Comparison of ENCODE assay signal across 16 mouse cellular contexts in the genomic region with DNA sequence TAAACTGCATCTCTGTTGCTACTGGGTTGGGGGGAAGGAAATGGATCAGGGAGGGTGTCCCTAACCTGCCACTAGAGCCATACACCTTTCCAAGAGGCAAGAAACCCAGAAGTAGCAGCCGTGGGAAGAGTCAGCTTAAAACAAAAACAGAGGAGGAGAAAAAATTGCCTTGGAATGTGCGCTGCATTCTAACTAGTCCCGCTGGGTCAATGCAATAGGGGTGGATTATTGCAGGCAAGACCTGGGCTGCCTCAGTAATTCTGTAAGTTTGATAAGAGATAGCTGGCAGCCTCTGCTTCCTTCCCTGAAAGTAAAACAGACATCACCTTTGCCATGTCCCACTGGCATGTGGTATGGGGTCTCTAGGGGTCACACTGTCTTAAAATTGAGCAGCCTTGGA. TPM values are rescaled to one million over a fixed set of nuclear protein-coding genes. Genes with fewer than 3 reads are reported as not detected.
DNase-seq lines count a peak whose midpoint lies in the region; ATAC-seq lines count a peak whose summit lies in the region.
"Had no signal": no experiment of that assay in that cellular context is flagged by ENCODE, and none has a peak within 500 bp of the region (broad histone marks: within the 10 kb centered on the region; RNA-seq: fewer than 3 reads in every experiment).

No protein-coding gene starts in this region.

- H3K36me3 ChIP-seq in midbrain, embryonic 11.5 days (ENCODE audit: control insufficient read depth, insufficient read depth, low read length), result no peaks in the 10 kb centered on the region
- no peaks in the 10 kb centered on the region for H3K36me3 ChIP-seq in midbrain, embryonic 10.5 days
- no peaks in the 10 kb centered on the region for H3K36me3 ChIP-seq in forebrain, embryonic 16.5 days (ENCODE audit: control insufficient read depth, insufficient read depth)
- H3K36me3 ChIP-seq in midbrain, embryonic 14.5 days (ENCODE audit: control insufficient read depth, insufficient read depth, low read length), result no peaks in the 10 kb centered on the region
- no peaks in the 10 kb centered on the region for H3K36me3 ChIP-seq in heart, embryonic 11.5 days (ENCODE audit: control insufficient read depth, insufficient read depth, low read length)
- H3K36me3 ChIP-seq in kidney, embryonic 16.5 days (ENCODE audit: insufficient read depth, low read length), result no peaks in the 10 kb centered on the region

- H3K27ac ChIP-seq in midbrain, embryonic 11.5 days (ENCODE audit: low read depth, low read length), result no peak overlapping the region
- no peak overlapping the region for H3K27ac ChIP-seq in midbrain, embryonic 10.5 days (replicated peaks)
- H3K27ac ChIP-seq in forebrain, embryonic 16.5 days (ENCODE audit: low read length), result no peak overlapping the region
- H3K27ac ChIP-seq in midbrain, embryonic 14.5 days (replicated peaks; ENCODE audit: low read depth, low read length), result peak overlapping the region; percentile 22; the same call in 1 of the 2 replicates
- no peak overlapping the region for H3K27ac ChIP-seq in heart, embryonic 11.5 days (ENCODE audit: low read depth, low read length)
- no peak overlapping the region for H3K27ac ChIP-seq in kidney, embryonic 16.5 days (ENCODE audit: low read length)

- no peak overlapping the region for H3K9ac ChIP-seq in midbrain, embryonic 11.5 days (ENCODE audit: low read length)
- no peak overlapping the region for H3K9ac ChIP-seq in forebrain, embryonic 16.5 days (replicated peaks; ENCODE audit: low read depth, low read length)
- H3K9ac ChIP-seq in midbrain, embryonic 14.5 days (replicated peaks; ENCODE audit: low read length), result peak overlapping the region; percentile 31; the same call in 1 of the 2 replicates
- no peak overlapping the region for H3K9ac ChIP-seq in heart, embryonic 11.5 days (ENCODE audit: low read depth, low read length)
- no peak overlapping the region for H3K9ac ChIP-seq in kidney, embryonic 16.5 days (replicated peaks; ENCODE audit: low read length)

- H3K27me3 ChIP-seq in midbrain, embryonic 11.5 days (ENCODE audit: control insufficient read depth, insufficient read depth, low read length), result peaks cover 6% of the 10 kb centered on the region; the same call in 1 of the 2 replicates
- H3K27me3 ChIP-seq in midbrain, embryonic 10.5 days (ENCODE audit: low read depth, poor library complexity, severe bottlenecking), result peaks cover 54% of the 10 kb centered on the region
- no peaks in the 10 kb centered on the region for H3K27me3 ChIP-seq in forebrain, embryonic 16.5 days (replicated peaks; ENCODE audit: control insufficient read depth, insufficient read depth, low read length)
- H3K27me3 ChIP-seq in midbrain, embryonic 14.5 days (ENCODE audit: control insufficient read depth, insufficient read depth, low read length), result no peaks in the 10 kb centered on the region
- peaks cover 10% of the 10 kb centered on the region for H3K27me3 ChIP-seq in heart, embryonic 11.5 days (ENCODE audit: control insufficient read depth, insufficient read depth, low read length)
- H3K27me3 ChIP-seq in kidney, embryonic 16.5 days (ENCODE audit: insufficient read depth, low read length), result peaks cover 24% of the 10 kb centered on the region

- DNase-seq in midbrain, embryonic 11.5 days (ENCODE audit: low spot score, missing footprints), result peak; percentile 75
- DNase-seq in midbrain, embryonic 10.5 days (ENCODE audit: low spot score), result no peak
- peak; percentile 55 for DNase-seq in midbrain, embryonic 14.5 days
- no peak for DNase-seq in kidney, postnatal 36 days
- DNase-seq: adrenal gland, postnatal 36 days; cerebellum, adult 9-11 months; gastrocnemius, postnatal 14 days; kidney, adult 8-10 months; layer of hippocampus, postnatal 36 days; left cerebral cortex, postnatal 4 days; lung, adult 2 months; lung, postnatal 4 days had no signal

- no peak overlapping the region for H3K4me3 ChIP-seq in midbrain, embryonic 11.5 days (ENCODE audit: low read depth, low read length)
- H3K4me3 ChIP-seq in midbrain, embryonic 10.5 days, result no peak overlapping the region
- H3K4me3 ChIP-seq in forebrain, embryonic 16.5 days (replicated peaks; ENCODE audit: low read length), result no peak overlapping the region
- peak overlapping the region; percentile 49 for H3K4me3 ChIP-seq in midbrain, embryonic 14.5 days (replicated peaks; ENCODE audit: low read depth, low read length)
- no peak overlapping the region for H3K4me3 ChIP-seq in heart, embryonic 11.5 days (ENCODE audit: low read depth, low read length)
- H3K4me3 ChIP-seq in kidney, embryonic 16.5 days (ENCODE audit: low read length), result no peak overlapping the region

- no peak for ATAC-seq in midbrain, embryonic 11.5 days (ENCODE audit: low FRiP score)
- no peak for ATAC-seq in forebrain, embryonic 16.5 days
- ATAC-seq in midbrain, embryonic 14.5 days (ENCODE audit: low FRiP score, low TSS enrichment), result no peak
- ATAC-seq in heart, embryonic 11.5 days (replicated peaks; ENCODE audit: insufficient number of reproducible peaks, low FRiP score, low TSS enrichment), result no peak
- no peak for ATAC-seq in kidney, embryonic 16.5 days (ENCODE audit: low FRiP score, low TSS enrichment)
- ATAC-seq: Patski had no signal

- no peaks in the 10 kb centered on the region for H3K9me3 ChIP-seq in midbrain, embryonic 11.5 days (ENCODE audit: control insufficient read depth, low read length)
- no peaks in the 10 kb centered on the region for H3K9me3 ChIP-seq in midbrain, embryonic 10.5 days (replicated peaks)
- H3K9me3 ChIP-seq in forebrain, embryonic 16.5 days (ENCODE audit: control insufficient read depth, low read length), result no peaks in the 10 kb centered on the region
- no peaks in the 10 kb centered on the region for H3K9me3 ChIP-seq in midbrain, embryonic 14.5 days (ENCODE audit: control insufficient read depth, low read length)
- no peaks in the 10 kb centered on the region for H3K9me3 ChIP-seq in heart, embryonic 11.5 days (replicated peaks; ENCODE audit: control insufficient read depth, low read length)
- no peaks in the 10 kb centered on the region for H3K9me3 ChIP-seq in kidney, embryonic 16.5 days (ENCODE audit: low read length)

- WGBS in midbrain, embryonic 11.5 days, result 35% methylated on average over 3 of the region's 3 CpGs
- WGBS in midbrain, embryonic 10.5 days, result 33% methylated on average over 3 of the region's 3 CpGs
- 28% methylated on average over 3 of the region's 3 CpGs for WGBS in forebrain, embryonic 16.5 days
- 18% methylated on average over 3 of the region's 3 CpGs for WGBS in midbrain, embryonic 14.5 days
- 44% methylated on average over 3 of the region's 3 CpGs for WGBS in heart, embryonic 11.5 days (ENCODE audit: insufficient replicate concordance)
- 42% methylated on average over 3 of the region's 3 CpGs for WGBS in kidney, embryonic 16.5 days

- 0 out of 2 replicates have a peak overlapping the region, but pooled peaks have one; percentile 4 for H3K4me2 ChIP-seq in midbrain, embryonic 11.5 days
- H3K4me2 ChIP-seq in forebrain, embryonic 16.5 days (ENCODE audit: low read length), result peak overlapping the region; percentile 83
- H3K4me2 ChIP-seq in midbrain, embryonic 14.5 days (ENCODE audit: low read length), result peak overlapping the region; percentile 66
- no peak overlapping the region for H3K4me2 ChIP-seq in heart, embryonic 11.5 days
- no peak overlapping the region for H3K4me2 ChIP-seq in kidney, embryonic 16.5 days (replicated peaks; ENCODE audit: low read depth, low read length)

- H3K4me1 ChIP-seq in midbrain, embryonic 11.5 days (ENCODE audit: control insufficient read depth, insufficient read depth, low read length), result peaks cover 9% of the 10 kb centered on the region; the same call in 1 of the 2 replicates
- H3K4me1 ChIP-seq in midbrain, embryonic 10.5 days, result peaks cover 26% of the 10 kb centered on the region
- peaks cover 22% of the 10 kb centered on the region for H3K4me1 ChIP-seq in forebrain, embryonic 16.5 days (replicated peaks; ENCODE audit: control insufficient read depth, insufficient read depth, low read length)
- peaks cover 26% of the 10 kb centered on the region for H3K4me1 ChIP-seq in midbrain, embryonic 14.5 days (ENCODE audit: control insufficient read depth, insufficient read depth, low read length)
- peaks cover 3% of the 10 kb centered on the region for H3K4me1 ChIP-seq in heart, embryonic 11.5 days (ENCODE audit: control insufficient read depth, insufficient read depth, low read length)
- H3K4me1 ChIP-seq in kidney, embryonic 16.5 days (ENCODE audit: insufficient read depth, low read length), result peaks cover 5% of the 10 kb centered on the region; the same call in 1 of the 2 replicates

RNA-seq across cellular contexts. Expression of gene Ntm, which starts 2.7 kb away (rescaled TPM):
- polyA plus RNA-seq in midbrain, embryonic 11.5 days (2014; fragmentation: Nextera tagmentation; extraction: Ambion mirVana), result 14.1 and 19.7 TPM in 2 replicates
- 7.8 and 12.4 TPM in 2 replicates for polyA plus RNA-seq in midbrain, embryonic 10.5 days (2016; fragmentation: Nextera tagmentation; extraction: Ambion mirVana)
- 99.3 and 134 TPM in 2 replicates for polyA plus RNA-seq in forebrain, embryonic 16.5 days (2015; fragmentation: Nextera tagmentation; extraction: Ambion mirVana)
- polyA plus RNA-seq in midbrain, embryonic 14.5 days (2014; fragmentation: Nextera tagmentation; extraction: Ambion mirVana), result 160 and 182 TPM in 2 replicates
- polyA plus RNA-seq in heart, embryonic 11.5 days (2014; fragmentation: Nextera tagmentation; extraction: Ambion mirVana), result 39.7 and 45.1 TPM in 2 replicates
- 42.1 and 43.5 TPM in 2 replicates for polyA plus RNA-seq in kidney, embryonic 16.5 days (2015; fragmentation: Nextera tagmentation; extraction: Ambion mirVana)

Comparison
In these comparisons a context has a peak if more than half of its experiments do, and no peak if none do; other contexts are left out.
1. DNase-seq: peak in midbrain, embryonic 11.5 days (single experiment) and midbrain, embryonic 14.5 days (single experiment); none in midbrain, embryonic 10.5 days (single experiment) and kidney, postnatal 36 days (0 of 2).
2. H3K4me2 ChIP-seq: peak in midbrain, embryonic 11.5 days (single experiment), forebrain, embryonic 16.5 days (single experiment) and midbrain, embryonic 14.5 days (single experiment); none in heart, embryonic 11.5 days (single experiment) and kidney, embryonic 16.5 days (single experiment).